ENCODE assay signal across 17 mouse cellular contexts in genomic region chr14:99743625-99744297, GRCm38 (mm10).
DNase-seq lines count a peak whose midpoint lies in the region; ATAC-seq lines count a peak whose summit lies in the region.
"Had no signal": no experiment of that assay in that cellular context is flagged by ENCODE, and none has a peak within 500 bp of the region (broad histone marks: within the 10 kb centered on the region; RNA-seq: fewer than 3 reads in every experiment).

No protein-coding gene starts in this region.

- DNase-seq in heart, embryonic 10.5 days (ENCODE audit: low spot score) = no peak
- DNase-seq in left cerebral cortex, adult 18-20 months (ENCODE audit: low spot score in 2 of 2) = peak; percentile 18 to 28
- no peak for DNase-seq in left cerebral cortex, postnatal 4 days
- DNase-seq in brain, adult 2 months (ENCODE audit: low read depth, low spot score) = peak; percentile 74
- peak; percentile 24 to 26 for DNase-seq in layer of hippocampus, postnatal 36 days
- DNase-seq in embryo, embryonic 10 days (ENCODE audit: low spot score) = no peak
- no peak for DNase-seq in retina, embryonic 14.5 days (ENCODE audit: low spot score)
- DNase-seq: gastrocnemius, postnatal 14 days; kidney, postnatal 14 days; liver, embryonic 13.5 days; midbrain, embryonic 14.5 days; thymus, postnatal 25 days had no signal

- 0 out of 2 replicates have a peak, but pooled peaks cover 6% of the 10 kb centered on the region for H3K4me1 ChIP-seq in heart, embryonic 12.5 days (replicated peaks)
- H3K4me1 ChIP-seq in heart, embryonic 10.5 days = no peaks in the 10 kb centered on the region
- H3K4me1 ChIP-seq: liver, embryonic 13.5 days had no signal

- no peak overlapping the region for H3K27ac ChIP-seq in heart, embryonic 12.5 days (ENCODE audit: poor library complexity, severe bottlenecking)
- H3K27ac ChIP-seq in heart, embryonic 10.5 days = no peak overlapping the region
- H3K27ac ChIP-seq: forebrain, embryonic 15.5 days; heart, embryonic 15.5 days; hindbrain, embryonic 13.5 days; liver, embryonic 13.5 days had no signal

- WGBS in heart, embryonic 12.5 days = 65% methylated on average over 17 of the region's 17 CpGs
- WGBS in heart, embryonic 10.5 days = 70% methylated on average over 17 of the region's 17 CpGs

- no peaks in the 10 kb centered on the region for H3K27me3 ChIP-seq in heart, embryonic 12.5 days (replicated peaks)
- H3K27me3 ChIP-seq in heart, embryonic 10.5 days (ENCODE audit: insufficient read depth, poor library complexity, severe bottlenecking) = no peaks in the 10 kb centered on the region
- H3K27me3 ChIP-seq: forebrain, embryonic 15.5 days; hindbrain, embryonic 13.5 days; liver, embryonic 13.5 days had no signal

- H3K36me3 ChIP-seq in heart, embryonic 12.5 days = no peaks in the 10 kb centered on the region
- no peaks in the 10 kb centered on the region for H3K36me3 ChIP-seq in heart, embryonic 10.5 days
- H3K36me3 ChIP-seq: forebrain, embryonic 15.5 days; heart, embryonic 15.5 days; hindbrain, embryonic 13.5 days; liver, embryonic 13.5 days had no signal

- H3K4me3 ChIP-seq in heart, embryonic 12.5 days = no peak overlapping the region
- no peak overlapping the region for H3K4me3 ChIP-seq in heart, embryonic 10.5 days
- H3K4me3 ChIP-seq: forebrain, embryonic 15.5 days; heart, embryonic 15.5 days; hindbrain, embryonic 13.5 days; liver, embryonic 13.5 days had no signal

- ATAC-seq in heart, embryonic 12.5 days (ENCODE audit: insufficient number of reproducible peaks, low FRiP score) = 0 out of 2 replicates have a peak, but pooled peaks have one; percentile 11
- ATAC-seq: forebrain, embryonic 15.5 days; intestine, embryonic 16.5 days had no signal

- no peak overlapping the region for H3K9ac ChIP-seq in heart, embryonic 12.5 days
- H3K9ac ChIP-seq: forebrain, embryonic 15.5 days; heart, embryonic 15.5 days; hindbrain, embryonic 13.5 days; liver, embryonic 13.5 days had no signal

- H3K4me2 ChIP-seq in heart, embryonic 12.5 days = no peak overlapping the region
- H3K4me2 ChIP-seq: forebrain, embryonic 15.5 days; heart, embryonic 15.5 days; hindbrain, embryonic 13.5 days; liver, embryonic 13.5 days had no signal

- intact Hi-C loops in left cerebral cortex, postnatal 4 days (cut with DNase I) = loop anchor here (10.0 kb wide), 1 partner anchor 169 kb away; no protein-coding TSS in a partner anchor

- no peaks in the 10 kb centered on the region for H3K9me3 ChIP-seq in heart, embryonic 12.5 days (replicated peaks)
- H3K9me3 ChIP-seq in heart, embryonic 10.5 days = no peaks in the 10 kb centered on the region
- H3K9me3 ChIP-seq: forebrain, embryonic 15.5 days; heart, embryonic 15.5 days; hindbrain, embryonic 13.5 days; liver, embryonic 13.5 days had no signal

Comparison
In these comparisons a context has a peak if more than half of its experiments do, and no peak if none do; other contexts are left out.
1. DNase-seq: peak in left cerebral cortex, adult 18-20 months (2 of 2), brain, adult 2 months (single experiment) and layer of hippocampus, postnatal 36 days (2 of 2); none in heart, embryonic 10.5 days (single experiment), left cerebral cortex, postnatal 4 days (single experiment), embryo, embryonic 10 days (single experiment) and retina, embryonic 14.5 days (single experiment).